Mouse (Mus musculus): Measurements from ENCODE around the gene Pced1b.

The Pced1b gene

GRCm38 (mm10) chr15:97406105-97406504 is 159.2 kb downstream of the Pced1b start:
- no peak for DNase-seq

DNA sequence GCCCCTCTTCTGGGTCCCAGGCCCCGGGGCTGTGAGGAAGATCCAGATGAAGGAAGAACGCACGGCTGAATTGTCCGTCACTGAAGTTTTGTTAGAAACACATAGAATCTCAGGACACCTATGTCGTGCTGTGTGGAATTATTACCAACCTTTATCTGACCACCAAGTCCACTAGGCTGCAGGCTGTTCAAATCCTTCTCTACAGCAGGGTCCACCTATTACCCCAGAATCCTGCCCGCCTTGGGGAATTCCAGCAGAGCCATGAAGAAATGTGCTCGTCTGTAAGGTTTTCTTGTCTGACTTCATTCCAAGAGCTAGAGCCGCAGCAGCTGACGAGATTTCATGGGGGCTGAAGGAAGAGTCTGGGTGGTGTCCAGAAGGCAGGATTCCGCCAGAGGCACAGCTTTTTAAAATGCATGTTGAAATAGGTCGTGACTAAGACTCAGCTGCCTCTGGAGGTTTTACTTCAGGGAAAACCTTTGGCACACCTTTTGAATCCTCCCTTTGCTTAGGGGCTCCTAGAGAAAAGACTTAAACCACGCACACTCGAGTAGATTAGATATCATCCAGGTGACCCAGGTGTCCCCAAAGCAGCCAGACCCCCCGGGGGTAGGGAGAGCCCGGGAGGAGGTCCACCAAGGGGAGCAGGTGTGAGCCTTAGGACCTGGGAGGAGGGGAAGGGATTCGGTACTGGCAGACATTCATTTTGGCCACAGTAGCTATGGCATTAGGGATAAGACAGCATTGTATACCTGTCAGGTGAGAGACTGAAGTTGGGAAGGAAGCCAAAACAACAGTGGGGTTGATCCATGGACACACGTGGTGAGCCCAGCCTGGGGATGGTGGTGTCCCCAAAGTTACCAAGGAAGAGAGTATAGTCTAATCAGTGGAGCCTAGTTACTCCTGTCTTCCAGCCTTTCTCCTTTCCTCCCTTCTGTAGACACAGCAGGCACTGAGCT is 160.9 kb downstream of the Pced1b start:
- no peak for DNase-seq

- DNase-seq: no peak
Observed at GRCm38 (mm10) chr15:97411136-97411535, 164.2 kb downstream of the Pced1b start.

- DNase-seq: no peak
Observed at GRCm38 (mm10) chr15:97411671-97412070, 164.8 kb downstream of the Pced1b start.

DNA sequence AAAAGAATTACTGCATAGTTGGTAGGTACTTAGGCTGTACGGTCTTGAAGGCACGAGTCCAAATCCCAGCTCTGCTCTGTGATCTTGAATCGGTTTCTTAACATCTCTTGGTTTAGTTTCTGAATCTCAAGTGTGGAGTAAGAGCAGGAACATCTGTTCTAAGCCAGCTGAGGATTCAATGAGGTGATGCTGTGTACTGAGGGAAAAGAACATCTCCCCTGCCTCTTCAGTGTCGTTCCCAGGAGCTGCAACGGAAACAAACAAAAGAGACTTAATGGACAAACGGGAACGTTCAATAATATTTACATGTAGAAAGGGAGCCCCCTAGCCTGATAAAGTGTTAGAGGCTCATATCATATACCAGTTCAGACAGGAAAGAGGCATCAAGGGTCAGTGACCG is 165.4 kb downstream of the Pced1b start:
- no peak for DNase-seq

DNA sequence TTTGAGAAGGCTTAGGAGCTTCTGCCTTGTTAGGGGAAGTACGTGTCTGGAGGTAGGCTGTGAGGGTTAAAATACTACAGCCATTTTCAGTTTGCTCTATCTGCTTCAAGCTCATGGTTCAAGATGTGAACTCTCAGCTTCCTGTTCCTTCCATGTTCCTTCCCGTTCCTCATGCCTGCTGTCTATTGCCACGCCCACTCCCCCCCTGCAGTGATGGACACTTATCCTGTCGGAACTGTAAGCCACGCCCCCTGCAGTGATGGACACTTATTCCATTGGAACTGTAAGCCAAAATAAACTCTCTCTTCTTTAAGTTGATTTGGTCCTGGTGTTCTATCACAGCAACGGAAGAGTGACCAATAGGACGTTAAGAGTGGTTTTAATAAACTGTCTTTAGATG is 166.0 kb downstream of the Pced1b start:
- DNase-seq: no peak

GRCm38 (mm10) chr15:97414718-97415413 is 168.0 kb downstream of the Pced1b start:
- DNase-seq: no peak

GRCm38 (mm10) chr15:97415426-97415946 is 168.6 kb downstream of the Pced1b start:
- no peak for DNase-seq

DNA sequence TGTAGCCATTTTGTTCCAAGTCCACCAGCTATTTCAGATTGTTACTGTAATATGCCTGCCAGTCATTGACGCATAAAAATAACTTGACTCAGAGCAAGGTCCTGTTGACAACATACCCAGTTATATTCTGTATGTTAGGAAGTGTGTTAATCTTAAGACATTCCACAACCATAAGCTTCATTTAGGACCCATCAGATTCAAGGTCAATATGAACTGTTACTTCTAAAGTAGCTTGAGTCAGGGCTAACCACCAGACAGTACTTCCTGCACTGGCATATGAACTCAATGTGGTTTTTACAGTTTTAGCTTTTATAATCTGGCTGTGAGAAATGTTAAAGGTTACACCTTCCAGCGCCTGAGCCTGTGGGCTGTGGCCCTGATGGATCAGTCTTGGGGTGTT is 173.4 kb downstream of the Pced1b start:
- DNase-seq: no peak

DNA sequence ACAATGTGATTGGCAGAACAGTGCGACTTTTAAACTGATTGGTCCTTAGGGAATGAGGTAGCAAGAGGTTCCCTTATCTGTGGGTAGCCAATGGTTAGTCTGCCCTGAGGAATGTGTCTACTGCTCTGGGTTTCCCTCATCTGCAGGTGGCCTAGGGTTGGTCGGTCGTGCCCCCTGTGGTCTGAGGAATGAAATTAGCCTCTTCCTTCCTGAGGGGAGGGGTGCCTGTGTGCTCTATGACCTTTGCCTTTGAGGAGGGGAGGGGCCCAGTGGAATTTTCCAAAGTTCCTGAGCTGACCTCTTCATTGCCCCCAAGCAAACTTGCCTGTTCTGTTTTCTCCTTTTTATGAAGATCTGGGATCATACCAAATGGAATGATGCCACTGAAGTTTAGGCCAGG is 174.6 kb downstream of the Pced1b start:
- no peak for DNase-seq

- no peak for DNase-seq
Observed at GRCm38 (mm10) chr15:97422212-97422944, 175.5 kb downstream of the Pced1b start.

- no peak for DNase-seq
Observed at GRCm38 (mm10) chr15:97424375-97424774, 177.5 kb downstream of the Pced1b start.

DNA sequence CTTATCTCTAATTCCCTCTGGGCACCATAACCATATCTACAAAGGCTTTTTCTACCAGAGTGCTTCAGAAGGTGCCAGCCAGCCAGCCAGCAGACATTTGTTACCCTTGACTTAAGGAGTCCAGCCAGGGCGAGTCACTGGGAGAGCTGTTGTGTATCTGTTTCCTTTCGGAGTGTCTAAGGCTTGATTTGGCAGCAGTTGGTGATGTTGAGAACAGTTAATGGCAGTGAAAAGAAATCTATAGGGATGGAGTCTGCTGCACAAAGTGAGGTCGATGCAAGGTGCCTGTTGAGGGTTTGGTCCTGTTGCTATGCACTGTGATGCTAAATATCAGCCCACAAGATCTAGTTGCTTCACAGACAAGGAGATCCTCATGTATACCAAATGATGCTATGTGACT is 178.1 kb downstream of the Pced1b start:
- no peak for DNase-seq

GRCm38 (mm10) chr15:97429201-97429900 is 182.4 kb downstream of the Pced1b start:
- DNase-seq: no peak

- no peak for DNase-seq
Observed at GRCm38 (mm10) chr15:97431533-97431932, 184.6 kb downstream of the Pced1b start.

DNA sequence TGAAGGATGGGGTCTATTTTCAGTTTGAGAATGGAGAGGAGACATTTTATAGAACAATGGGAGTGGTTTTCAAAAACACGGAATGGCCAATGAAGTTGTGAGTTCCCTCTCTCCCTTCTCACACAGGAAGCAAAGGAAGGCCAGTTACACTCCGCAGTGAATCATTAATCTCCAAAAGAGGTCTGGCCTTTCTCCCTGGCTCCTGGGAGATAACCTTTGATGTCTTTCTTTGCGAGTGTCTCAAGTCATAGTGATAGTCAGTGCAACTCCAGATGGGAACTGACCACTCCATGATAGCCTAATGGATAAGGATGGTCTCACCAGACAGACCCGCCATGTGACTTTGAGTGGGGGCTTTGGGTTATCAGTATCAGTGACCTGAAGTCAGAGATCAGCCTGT is 185.3 kb downstream of the Pced1b start:
- no peak for DNase-seq
